Mouse (Mus musculus) megakaryocyte, embryonic 14.5 days (primary cell): ENCODE measurements at regions not wholly inside any gene's neighbourhood (a gene's known extent, or its start where the extent isn't known, plus 50 kb on each side); places are given as distances from the start of the nearest gene placed in this dataset.

Source experiments
- FLI1 ChIP-seq: IDR thresholded peaks from 2 replicates; pipeline ENCODE4 v1.6.1; 2012; ENCODE audit warnings: low read length, inconsistent platforms, mixed read lengths
- GATA1 ChIP-seq: IDR thresholded peaks from 3 replicates; pipeline ENCODE4 v1.6.1; 2012; ENCODE audit warnings: mixed read lengths, low read length, inconsistent platforms, borderline replicate concordance

DNA sequence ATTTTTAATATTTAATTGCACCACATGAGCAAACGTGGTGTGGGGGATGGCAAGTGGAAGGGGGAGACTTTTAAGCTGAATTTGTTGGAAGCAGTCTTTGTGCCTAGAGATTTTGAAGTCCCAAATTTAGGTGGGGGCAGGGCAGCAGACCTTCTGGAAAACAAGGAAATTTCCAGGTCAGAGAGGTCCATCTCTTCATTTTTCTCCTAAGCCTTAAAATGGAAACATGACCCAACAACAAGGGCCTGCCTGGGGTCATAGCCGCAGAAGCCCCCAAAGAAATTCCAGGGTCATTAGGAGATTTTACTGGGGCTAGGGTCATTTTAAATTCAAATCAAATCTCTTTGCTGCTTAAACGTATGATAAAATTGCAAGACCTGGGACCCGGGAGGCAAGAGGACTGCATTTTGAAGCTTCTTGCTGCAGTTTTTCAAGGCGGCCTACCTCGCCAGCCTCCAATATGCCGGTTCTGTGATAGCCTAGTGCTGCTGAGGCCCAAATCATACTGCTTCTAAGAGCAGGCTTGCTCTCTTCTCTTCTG, 490.0 kb downstream of the Prss52 start:
- TF ChIP-seq GATA1 (no peak), FLI1 (no peak)
